Mouse (Mus musculus) spleen, embryonic (tissue): Measurements from ENCODE around the gene Asz1.

Experiments
- CTCF ChIA-PET: fragments of 350-600 bp; sonication (Branson Sonifier 250); formaldehyde crosslinking; loops from one replicate; lab custom pipeline; 2022; lab: Charles Lee

The Asz1 gene

GRCm38 (mm10) chr6:18108934-18109333 lies at the start of gene Asz1:
Gene Asz1 (minus strand): TSS chr6:18109061.
- CTCF ChIA-PET, result no interaction called here

GRCm38 (mm10) chr6:18153031-18153430 lies 44.2 kb upstream of the Asz1 start:
- CTCF ChIA-PET, result no interaction called here

GRCm38 (mm10) chr6:18135246-18135645 lies 26.4 kb upstream of the Asz1 start:
- CTCF ChIA-PET, result no interaction called here

- CTCF ChIA-PET, result no interaction called here
Observed at GRCm38 (mm10) chr6:18128059-18128458, 19.2 kb upstream of the Asz1 start.

- CTCF ChIA-PET, result no interaction called here
Observed at GRCm38 (mm10) chr6:18127206-18127983, 18.5 kb upstream of the Asz1 start.

- CTCF ChIA-PET, result no interaction called here
Observed at GRCm38 (mm10) chr6:18096861-18097260, 12.0 kb downstream of the Asz1 start.

GRCm38 (mm10) chr6:18089098-18089497 lies 19.8 kb downstream of the Asz1 start:
- CTCF ChIA-PET, result no interaction called here

- CTCF ChIA-PET, result no interaction called here
Observed at GRCm38 (mm10) chr6:18087160-18087804, 21.6 kb downstream of the Asz1 start.

- CTCF ChIA-PET, result no interaction called here
Observed at GRCm38 (mm10) chr6:18078615-18079014, 30.2 kb downstream of the Asz1 start.

- CTCF ChIA-PET, result no interaction called here
Observed at GRCm38 (mm10) chr6:18076986-18077385, 31.9 kb downstream of the Asz1 start.

GRCm38 (mm10) chr6:18076577-18076976 lies 32.3 kb downstream of the Asz1 start:
- CTCF ChIA-PET, result no interaction called here

GRCm38 (mm10) chr6:18057899-18058298 lies 51.0 kb downstream of the Asz1 start:
- CTCF ChIA-PET, result no interaction called here

- CTCF ChIA-PET, result no interaction called here
Observed at GRCm38 (mm10) chr6:18051702-18052101, 57.2 kb downstream of the Asz1 start.

GRCm38 (mm10) chr6:18044299-18044698 lies 64.6 kb downstream of the Asz1 start:
- CTCF ChIA-PET, result no interaction called here

- CTCF ChIA-PET, result no interaction called here
Observed at GRCm38 (mm10) chr6:18043172-18043571, 65.7 kb downstream of the Asz1 start.

- CTCF ChIA-PET, result no interaction called here
Observed at GRCm38 (mm10) chr6:18032271-18032670, 76.6 kb downstream of the Asz1 start.

GRCm38 (mm10) chr6:18031509-18032010 lies 77.3 kb downstream of the Asz1 start:
- CTCF ChIA-PET, result no interaction called here

GRCm38 (mm10) chr6:18030868-18031508 lies 77.9 kb downstream of the Asz1 start:
- CTCF ChIA-PET, result no interaction called here

- CTCF ChIA-PET, result no interaction called here
Observed at GRCm38 (mm10) chr6:18029746-18030656, 78.9 kb downstream of the Asz1 start, which contains the start of gene Wnt2. Gene Wnt2 (minus strand): TSS chr6:18030585.

GRCm38 (mm10) chr6:18024133-18024794 lies 84.6 kb downstream of the Asz1 start:
- CTCF ChIA-PET, result no interaction called here

- CTCF ChIA-PET, result no interaction called here
Observed at GRCm38 (mm10) chr6:18013346-18013745, 95.5 kb downstream of the Asz1 start.
